Mouse (Mus musculus) forebrain, postnatal 0 days (tissue): ENCODE measurements at regions not wholly inside any gene's neighbourhood (a gene's known extent, or its start where the extent isn't known, plus 50 kb on each side); places are given as distances from the start of the nearest gene placed in this dataset.

Source experiments
- ATAC-seq: fragments of 200-750 bp; cut with Nextera tagmentation; 2 replicates; pipeline ENCODE4 v1.8.0; 2017; ENCODE audit warnings: mild to moderate bottlenecking, moderate library complexity
- DNase-seq: peaks from one replicate; pipeline ENCODE4 v3.0.0-alpha.2; 2015
- H3K27ac ChIP-seq: fragments of 300-500 bp; sonication (generic); 2 replicates; pipeline ENCODE4 v1.5.1; 2014; ENCODE audit warnings: low read depth, mild to moderate bottlenecking, antibody characterized with exemption, low read length, moderate library complexity, mixed read lengths
- H3K27me3 ChIP-seq: fragments of 300-500 bp; sonication (generic); 2 replicates; pipeline ENCODE4 v1.6.1; 2014; ENCODE audit warnings: mild to moderate bottlenecking, low read length, mixed read lengths; ENCODE audit not compliant: insufficient read depth
- H3K36me3 ChIP-seq: fragments of 300-500 bp; sonication (generic); 2 replicates; pipeline ENCODE4 v1.6.1; 2014; ENCODE audit warnings: mild to moderate bottlenecking, moderate library complexity; ENCODE audit not compliant: insufficient read depth
- H3K4me1 ChIP-seq: fragments of 300-500 bp; sonication (generic); 2 replicates; pipeline ENCODE4 v1.6.1; 2014; ENCODE audit warnings: antibody characterized with exemption; ENCODE audit not compliant: insufficient read depth
- H3K4me2 ChIP-seq: fragments of 300-500 bp; sonication (generic); 2 replicates; pipeline ENCODE4 v1.6.1; 2014; ENCODE audit warnings: low read depth, mild to moderate bottlenecking, moderate library complexity
- H3K4me3 ChIP-seq: fragments of 300-500 bp; sonication (generic); 2 replicates; pipeline ENCODE4 v1.5.1; 2014; ENCODE audit warnings: low read depth, low read length, mixed read lengths
- H3K9ac ChIP-seq: fragments of 300-500 bp; sonication (generic); 2 replicates; pipeline ENCODE4 v1.6.1; 2014; ENCODE audit warnings: mild to moderate bottlenecking
- H3K9me3 ChIP-seq: fragments of 300-500 bp; sonication (generic); 2 replicates; pipeline ENCODE4 v1.6.1; 2016; ENCODE audit warnings: low read length
- CTCF ChIP-seq: sonication (generic); IDR thresholded peaks from 2 replicates; pipeline ENCODE4 v1.5.1; 2016; ENCODE audit warnings: antibody characterized with exemption, control low read depth, low read depth
- WGBS: fragments of 180-500 bp; shearing (Covaris S2); extraction: QIAGEN DNeasy Blood & Tissue Kit; methylation state at CpG from one replicate; pipeline ENCODE4 v1.1.7; 2014; 5-methylcytosine and 5-hydroxymethylcytosine counted together

GRCm38 (mm10) chr12:16239792-16240191 is 371.0 kb downstream of the Lpin1 start:
- no peaks in the 10 kb centered on the region for H3K4me1 ChIP-seq
- DNase-seq (no peak), ATAC-seq (no peak)
- H3K9ac ChIP-seq = no peak overlapping the region
- no peak for TF ChIP-seq CTCF
- no peak overlapping the region for H3K27ac ChIP-seq
- no peaks in the 10 kb centered on the region for H3K36me3 ChIP-seq
- 87% methylated on average over 5 of the region's 5 CpGs for WGBS
- no peaks in the 10 kb centered on the region for H3K9me3 ChIP-seq
- no peaks in the 10 kb centered on the region for H3K27me3 ChIP-seq
- H3K4me2 ChIP-seq = no peak overlapping the region
- no peak overlapping the region for H3K4me3 ChIP-seq

- Histone ChIP-seq H3K9ac (no peak overlapping the region), H3K27ac (no peak overlapping the region), H3K4me3 (no peak overlapping the region), H3K4me2 (no peak overlapping the region), H3K4me1 (no peaks in the 10 kb centered on the region), H3K27me3 (no peaks in the 10 kb centered on the region), H3K9me3 (no peaks in the 10 kb centered on the region), H3K36me3 (no peaks in the 10 kb centered on the region)
- 86% methylated on average over 5 of the region's 5 CpGs for WGBS
- TF ChIP-seq CTCF = no peak
- DNase-seq (no peak), ATAC-seq (no peak)
These were observed 373.3 kb downstream of the Lpin1 start for GRCm38 (mm10) chr12:16237498-16237897.

- 94% methylated on average over 3 of the region's 3 CpGs for WGBS
- ATAC-seq = no peak
These were observed 377.2 kb downstream of the Lpin1 start for GRCm38 (mm10) chr12:16233559-16233958.

GRCm38 (mm10) chr12:16232828-16233227 is 377.9 kb downstream of the Lpin1 start:
- Histone ChIP-seq H3K36me3 (no peaks in the 10 kb centered on the region), H3K9me3 (no peaks in the 10 kb centered on the region), H3K27ac (no peak overlapping the region), H3K4me2 (no peak overlapping the region), H3K4me3 (no peak overlapping the region), H3K4me1 (no peaks in the 10 kb centered on the region), H3K27me3 (no peaks in the 10 kb centered on the region), H3K9ac (no peak overlapping the region)
- ATAC-seq (no peak), DNase-seq (no peak)
- no peak for TF ChIP-seq CTCF
- WGBS = 90% methylated on average over 8 of the region's 8 CpGs

More at GRCm38 (mm10) chr12:16233559-16233958, 377.2 kb downstream of the Lpin1 start:
- Histone ChIP-seq H3K27ac (no peak overlapping the region), H3K9me3 (no peaks in the 10 kb centered on the region), H3K27me3 (no peaks in the 10 kb centered on the region), H3K9ac (no peak overlapping the region), H3K4me1 (no peaks in the 10 kb centered on the region), H3K36me3 (no peaks in the 10 kb centered on the region), H3K4me2 (no peak overlapping the region), H3K4me3 (no peak overlapping the region)
- DNase-seq = no peak
- TF ChIP-seq CTCF = no peak

GRCm38 (mm10) chr12:16232051-16232450 is 378.7 kb downstream of the Lpin1 start:
- H3K9me3 ChIP-seq = no peaks in the 10 kb centered on the region
- DNase-seq = no peak
- H3K27me3 ChIP-seq = no peaks in the 10 kb centered on the region
- ATAC-seq = no peak
- TF ChIP-seq CTCF = no peak
- no peaks in the 10 kb centered on the region for H3K36me3 ChIP-seq
- H3K4me3 ChIP-seq = no peak overlapping the region
- no peak overlapping the region for H3K9ac ChIP-seq
- 54% methylated on average over 2 of the region's 2 CpGs for WGBS
- H3K27ac ChIP-seq = no peak overlapping the region
- H3K4me1 ChIP-seq = no peaks in the 10 kb centered on the region
- no peak overlapping the region for H3K4me2 ChIP-seq

DNA sequence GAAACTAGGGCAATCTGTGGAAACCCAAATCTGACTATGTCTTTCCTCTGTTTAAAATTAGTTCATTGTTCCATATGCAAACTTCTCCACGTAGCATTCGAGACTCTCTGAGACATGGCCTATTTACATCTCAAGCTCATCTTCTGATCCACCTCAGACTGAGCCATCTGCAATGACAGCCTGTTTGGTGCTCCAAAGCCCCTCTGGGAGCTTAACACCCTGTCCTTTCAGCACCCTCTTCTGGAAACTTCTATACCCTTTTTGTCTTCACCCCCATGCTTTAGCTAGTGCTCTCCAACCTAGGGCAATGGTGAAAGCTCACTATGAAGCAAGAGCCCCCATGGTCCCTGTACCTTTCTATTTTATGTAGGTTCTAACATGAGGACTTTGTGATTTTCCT is 379.7 kb downstream of the Lpin1 start:
- Histone ChIP-seq H3K27me3 (no peaks in the 10 kb centered on the region), H3K4me3 (no peak overlapping the region), H3K27ac (no peak overlapping the region), H3K9me3 (no peaks in the 10 kb centered on the region), H3K9ac (no peak overlapping the region), H3K4me1 (no peaks in the 10 kb centered on the region), H3K4me2 (no peak overlapping the region), H3K36me3 (no peaks in the 10 kb centered on the region)
- WGBS = 86% methylated on average over 2 of the region's 2 CpGs
- no peak for DNase-seq
- no peak for TF ChIP-seq CTCF
- no peak for ATAC-seq

GRCm38 (mm10) chr12:16225428-16225827 is 385.3 kb downstream of the Lpin1 start:
- Histone ChIP-seq H3K27me3 (no peaks in the 10 kb centered on the region), H3K4me1 (no peaks in the 10 kb centered on the region), H3K27ac (no peak overlapping the region), H3K4me3 (no peak overlapping the region), H3K4me2 (no peak overlapping the region), H3K9me3 (no peaks in the 10 kb centered on the region), H3K9ac (no peak overlapping the region), H3K36me3 (no peaks in the 10 kb centered on the region)
- ATAC-seq = no peak
- no peak for TF ChIP-seq CTCF
- WGBS = 100% methylated on average over 2 of the region's 2 CpGs
- DNase-seq = no peak

GRCm38 (mm10) chr12:16222836-16223450 is 387.8 kb downstream of the Lpin1 start:
- no peak overlapping the region for H3K27ac ChIP-seq
- DNase-seq (peak; percentile 46), ATAC-seq (peak; percentile 76)
- no peak for TF ChIP-seq CTCF
- H3K9ac ChIP-seq = no peak overlapping the region
- WGBS = 24% methylated on average over 9 of the region's 9 CpGs
- H3K4me1 ChIP-seq = no peaks in the 10 kb centered on the region
- no peak overlapping the region for H3K4me2 ChIP-seq
- H3K4me3 ChIP-seq = no peak overlapping the region
- no peaks in the 10 kb centered on the region for H3K9me3 ChIP-seq
- H3K27me3 ChIP-seq = no peaks in the 10 kb centered on the region
- no peaks in the 10 kb centered on the region for H3K36me3 ChIP-seq
